Mouse (Mus musculus): Measurements from ENCODE around the gene Gstt3.

DNA sequence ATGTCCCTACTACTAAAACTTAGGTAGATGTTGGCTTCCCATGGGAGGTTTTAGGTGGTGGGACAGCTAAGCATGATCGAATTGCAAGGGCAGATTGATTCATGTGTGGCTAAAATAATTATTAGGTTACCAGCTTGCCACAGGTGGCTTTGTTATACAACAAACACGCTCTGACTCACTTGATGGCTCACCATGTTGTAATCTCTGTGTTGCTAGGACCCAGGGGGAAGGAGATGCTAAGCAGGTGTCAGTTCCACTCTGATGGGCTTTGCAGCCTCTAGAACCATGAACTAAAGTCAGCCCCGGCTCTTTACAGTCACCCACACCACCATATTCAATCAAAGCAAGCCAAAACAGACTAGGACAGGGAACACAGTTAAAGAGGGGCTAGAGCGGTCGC lies 38.7 kb upstream of the Gstt3 start:
- no peak for TF ChIP-seq GATA1 (IDR thresholded peaks at IDR 0.05; ENCODE audit: low read length)
- TF ChIP-seq TAL1 (IDR thresholded peaks at IDR 0.05; ENCODE audit: low read length) = no peak
